Mouse (Mus musculus) cerebellum, postnatal 4 days (tissue): ENCODE measurements around the gene Rab11fip5.

Source experiments
- DNase-seq, 2 experiments: peaks; one replicate each; pipeline ENCODE4 v3.0.0; 2022; ENCODE audit warnings: low spot score in 2 of 2, mixed read lengths in 1 of 2

Rab11fip5 gene

GRCm38 (mm10) chr6:85373066-85373860, 1.2 kb downstream of the Rab11fip5 start:
- DNase-seq = no peak

DNA sequence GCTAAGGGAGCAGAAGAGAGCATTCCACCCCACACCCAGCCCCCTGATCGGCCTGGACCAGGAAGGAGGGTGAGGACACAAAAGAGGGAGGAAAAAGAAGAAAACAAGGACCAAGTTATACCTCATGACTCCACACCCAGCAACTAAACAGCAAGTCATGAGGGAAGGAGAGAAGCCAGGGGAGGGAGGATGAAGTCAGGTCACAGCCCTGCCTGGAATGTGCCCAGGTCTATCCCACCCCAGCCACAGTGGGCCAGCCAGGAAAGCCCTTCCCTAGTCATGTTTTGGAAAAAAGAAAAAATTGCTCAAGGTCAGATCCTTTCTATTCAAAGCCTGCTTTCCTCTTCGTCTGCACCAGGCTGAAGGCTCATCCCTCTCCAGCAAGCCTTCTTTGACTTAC, 1.9 kb downstream of the Rab11fip5 start:
- DNase-seq = no peak

GRCm38 (mm10) chr6:85371859-85372405, 2.5 kb downstream of the Rab11fip5 start:
- DNase-seq = no peak

- DNase-seq = no peak
Measured at GRCm38 (mm10) chr6:85370666-85371430, 3.6 kb downstream of the Rab11fip5 start.

- no peak for DNase-seq
Measured at GRCm38 (mm10) chr6:85370041-85370440, 4.4 kb downstream of the Rab11fip5 start.

DNA sequence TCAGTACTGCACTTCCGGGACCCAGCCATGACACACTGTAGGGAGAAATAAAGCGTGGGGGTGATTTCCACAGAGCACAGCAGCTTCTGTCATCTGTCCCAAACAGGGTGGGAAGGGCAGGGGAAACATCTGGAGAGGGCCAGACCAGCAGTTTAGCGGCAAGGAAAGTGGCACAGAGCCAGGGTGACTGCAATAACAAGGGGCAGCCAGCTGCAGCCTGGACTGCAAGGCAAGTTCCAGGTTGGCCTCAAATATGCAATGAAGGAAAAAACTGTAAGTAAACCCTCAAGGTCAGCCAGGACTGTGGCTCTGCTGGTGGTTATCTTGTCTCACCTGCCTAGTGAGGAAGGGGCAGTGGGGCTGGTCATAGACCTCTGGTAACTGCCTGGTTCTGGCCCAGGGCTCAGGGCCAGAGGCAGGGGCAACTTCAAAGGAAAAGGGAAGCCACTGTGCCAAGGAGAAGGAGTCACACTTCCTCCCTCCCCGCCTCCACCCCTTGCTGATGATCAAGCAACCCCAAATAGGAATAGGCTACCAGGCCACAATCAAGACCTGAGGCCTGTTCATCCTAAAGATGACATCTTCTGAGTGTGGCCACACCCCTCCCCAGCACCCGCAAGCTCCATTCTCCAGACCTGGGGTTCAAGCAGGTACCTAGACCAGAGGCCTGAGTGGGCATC, 5.1 kb downstream of the Rab11fip5 start:
- DNase-seq = no peak

DNA sequence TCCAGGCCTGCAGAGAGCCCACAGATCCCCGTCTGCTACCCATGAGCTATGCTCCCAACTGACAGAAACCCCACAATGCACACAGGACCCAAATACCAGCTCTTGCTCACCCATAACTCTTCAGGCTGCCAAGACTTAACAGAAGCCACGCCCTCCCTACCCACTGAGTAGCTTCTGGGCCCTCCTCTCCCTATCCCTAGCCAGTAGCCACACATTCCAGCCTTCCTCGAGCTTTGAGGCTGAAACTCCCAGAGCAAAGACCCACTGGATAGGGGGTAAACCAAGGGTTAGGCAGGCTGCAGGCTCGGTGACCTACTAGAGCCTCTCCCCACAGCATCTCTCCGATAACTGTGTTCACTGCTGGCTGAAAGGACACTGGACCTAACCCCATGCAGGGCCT, 5.7 kb downstream of the Rab11fip5 start:
- DNase-seq = no peak

GRCm38 (mm10) chr6:85368166-85368565, 6.3 kb downstream of the Rab11fip5 start:
- no peak for DNase-seq

- DNase-seq = no peak
Measured at GRCm38 (mm10) chr6:85366387-85366786, 8.0 kb downstream of the Rab11fip5 start.

DNA sequence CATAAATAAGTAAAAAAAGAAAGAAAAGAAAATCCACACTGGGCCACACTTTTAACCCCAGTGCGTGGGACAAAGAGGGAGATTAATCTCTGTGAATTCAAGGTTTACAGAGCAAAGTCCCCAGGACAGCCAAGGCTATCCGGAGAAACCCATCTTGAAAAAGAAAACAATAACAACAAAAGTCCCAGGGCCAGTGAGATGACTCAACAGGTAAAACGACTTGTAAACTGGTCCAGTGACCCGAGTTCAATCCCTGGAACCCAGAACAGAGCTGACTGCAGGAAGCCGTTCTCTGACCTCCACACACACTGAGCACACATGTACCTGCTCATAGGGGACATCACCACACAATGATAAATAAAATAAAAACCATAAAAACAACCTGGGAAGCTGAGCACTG, 10.0 kb downstream of the Rab11fip5 start:
- no peak for DNase-seq

- DNase-seq = no peak
Measured at GRCm38 (mm10) chr6:85363906-85364260, 10.6 kb downstream of the Rab11fip5 start.

DNA sequence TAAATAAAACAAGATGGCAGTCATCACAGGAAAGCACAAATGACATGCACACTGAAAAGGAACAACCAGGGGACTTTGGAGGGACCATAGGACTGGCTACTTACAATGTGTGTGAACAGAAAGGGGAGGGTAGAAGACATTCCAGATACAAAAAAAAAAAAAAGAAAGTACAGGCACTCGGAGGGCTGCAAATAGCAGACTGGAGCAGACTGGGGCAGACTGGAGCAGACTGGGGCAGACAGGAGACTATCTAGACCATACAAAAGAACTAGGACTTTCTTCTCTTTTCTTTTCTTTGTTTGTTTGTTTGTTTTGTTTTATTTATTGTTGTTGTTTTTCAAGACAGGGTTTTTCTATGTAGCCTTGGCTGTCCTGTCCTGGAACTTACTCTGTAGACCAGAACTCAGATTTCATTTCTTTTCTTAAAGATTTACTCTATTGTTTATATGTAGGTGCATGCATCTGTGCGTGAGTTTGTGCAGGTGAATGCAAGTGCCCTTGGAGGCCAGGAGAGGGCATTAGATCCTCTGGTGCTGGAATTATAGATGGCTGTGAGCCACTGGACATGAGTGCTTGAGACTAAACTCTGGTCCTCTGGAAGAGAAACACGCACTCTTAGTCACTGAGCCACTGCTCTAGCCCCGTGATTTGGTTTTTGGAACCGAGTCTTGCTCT, 11.1 kb downstream of the Rab11fip5 start:
- DNase-seq = no peak

GRCm38 (mm10) chr6:85362610-85363009, 11.8 kb downstream of the Rab11fip5 start:
- DNase-seq = no peak

- no peak for DNase-seq
Measured at GRCm38 (mm10) chr6:85360311-85360710, 14.1 kb downstream of the Rab11fip5 start.

GRCm38 (mm10) chr6:85358877-85359276, 15.6 kb downstream of the Rab11fip5 start:
- no peak for DNase-seq

DNA sequence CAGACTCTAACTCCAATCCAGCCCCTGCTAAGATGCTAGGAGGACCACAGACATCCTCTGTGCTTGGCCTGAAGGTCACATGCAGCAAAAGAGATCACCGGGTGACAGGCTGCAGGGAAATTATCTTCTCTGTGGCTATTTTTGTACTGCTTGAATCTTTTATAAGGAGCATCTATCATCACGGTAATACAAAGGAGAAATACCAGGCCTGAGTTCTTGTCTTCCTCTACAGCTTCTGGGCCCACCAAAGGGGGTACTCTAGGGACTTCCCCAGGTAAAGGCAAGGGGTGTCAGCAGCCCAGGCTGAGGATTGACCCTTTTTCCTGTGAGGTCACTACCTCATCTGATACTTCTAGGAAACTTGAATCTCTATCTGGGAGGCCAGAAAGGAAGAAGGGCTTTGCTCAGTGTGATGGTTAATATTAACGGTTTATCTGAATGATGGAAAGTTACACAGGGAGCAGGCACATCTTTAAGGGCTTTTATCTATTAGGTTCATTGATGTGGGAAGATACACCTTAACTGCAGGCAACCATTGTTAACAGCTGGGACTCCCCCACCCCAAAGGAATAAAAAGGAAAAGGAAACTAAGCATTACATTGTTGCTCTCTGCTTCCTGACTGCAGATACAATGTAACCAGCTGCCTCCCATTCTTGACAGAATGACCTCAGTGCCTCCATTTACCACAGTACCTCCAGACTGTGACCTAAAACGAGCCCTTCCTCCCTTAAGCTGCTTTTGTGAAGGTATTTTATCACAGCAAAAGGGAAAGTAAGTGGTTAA, 17.6 kb downstream of the Rab11fip5 start:
- DNase-seq = no peak

DNA sequence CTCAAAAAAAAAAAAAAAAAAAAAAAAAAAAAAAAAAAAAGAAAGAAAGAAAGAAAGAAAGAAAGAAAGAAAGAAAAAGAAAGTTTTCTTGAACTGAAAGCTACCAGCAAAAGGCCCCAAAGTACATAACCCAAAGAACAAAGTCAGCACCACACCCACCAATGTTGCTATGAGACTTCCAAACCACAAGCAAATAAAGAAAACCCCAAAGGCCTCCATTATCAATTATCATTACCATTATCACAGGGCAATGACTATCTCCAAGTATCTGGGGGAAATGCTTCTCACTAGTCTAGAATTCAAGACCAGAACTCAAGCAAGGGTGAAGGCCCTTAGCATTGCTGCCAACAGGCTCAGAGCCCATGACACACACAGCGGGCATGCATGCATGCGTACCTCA, 18.7 kb downstream of the Rab11fip5 start:
- no peak for DNase-seq

DNA sequence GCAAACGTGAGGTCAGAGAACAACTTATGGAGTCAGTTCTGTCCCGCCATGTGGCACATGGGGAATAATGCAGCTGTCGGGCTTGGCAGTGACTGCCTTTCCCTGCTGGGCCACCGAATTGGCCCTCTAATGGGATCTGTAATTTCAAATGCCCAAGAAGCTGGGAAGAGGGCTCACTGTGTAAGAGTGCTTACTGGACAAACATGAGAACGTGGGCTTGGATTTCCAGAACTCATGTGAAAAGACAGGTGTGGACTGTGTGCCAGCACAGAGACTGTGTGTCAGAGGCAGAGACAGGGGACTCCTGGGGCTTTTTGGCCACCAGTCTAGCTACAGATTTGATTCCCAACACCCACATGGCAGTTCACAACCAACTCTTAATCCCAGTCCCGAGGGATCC, 19.7 kb downstream of the Rab11fip5 start:
- DNase-seq = peak in 1 of 2 experiments; percentile 53

DNA sequence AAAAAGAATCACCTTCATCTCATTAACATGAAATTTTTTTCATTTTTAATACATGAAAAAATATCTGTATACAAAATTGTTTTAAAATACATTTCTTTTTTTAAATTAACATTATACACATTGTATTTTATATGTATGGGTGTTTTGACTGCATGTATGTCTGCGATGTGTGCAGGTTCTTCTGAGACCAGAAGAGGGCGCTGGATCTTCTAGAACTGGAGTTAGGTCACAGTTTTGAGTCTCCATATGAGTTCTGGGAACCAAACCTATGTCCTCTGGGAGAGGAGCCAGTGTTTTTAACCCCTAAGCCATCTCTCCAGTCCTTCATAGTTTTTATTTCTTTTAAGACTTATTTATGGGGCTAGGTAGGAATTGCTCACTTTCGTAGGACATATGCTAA, 20.7 kb downstream of the Rab11fip5 start:
- no peak for DNase-seq

GRCm38 (mm10) chr6:85350157-85350556, 24.3 kb downstream of the Rab11fip5 start:
- DNase-seq = no peak

GRCm38 (mm10) chr6:85349246-85349645, 25.2 kb downstream of the Rab11fip5 start:
- no peak for DNase-seq
